Mouse (Mus musculus) spleen, embryonic (tissue): ENCODE measurements around the gene Htatip2.

Experiments
- CTCF ChIA-PET: fragments of 350-600 bp; sonication (Branson Sonifier 250); formaldehyde crosslinking; loops from one replicate; lab custom pipeline; 2022; lab: Charles Lee

The Htatip2 gene

DNA sequence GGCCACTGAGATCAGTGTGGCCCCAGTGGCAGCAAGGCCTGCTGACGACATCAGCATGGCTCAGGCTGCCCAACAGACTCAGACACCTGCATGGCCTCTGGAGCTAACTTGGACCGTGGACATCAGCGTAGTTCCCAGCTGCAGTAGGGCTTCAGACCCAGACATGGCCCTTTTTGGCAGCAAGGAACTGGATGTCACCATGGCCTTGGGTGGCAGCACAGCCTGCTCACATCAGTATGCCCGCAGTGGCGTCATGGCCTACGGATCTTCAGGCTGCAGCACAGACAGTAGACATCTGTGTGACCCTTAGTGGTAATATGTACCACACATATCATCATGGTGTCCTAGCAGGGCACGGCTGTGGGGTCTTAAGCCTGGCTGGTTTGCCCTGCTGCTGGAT is 26.2 kb downstream of the Htatip2 start:
- CTCF ChIA-PET = no interaction called here

- CTCF ChIA-PET = interaction anchor here (0.5 kb wide), 1 partner anchor 33 kb away, joined by 10 read pairs; no protein-coding TSS in a partner anchor
Measured at GRCm38 (mm10) chr7:49786618-49787382, 27.9 kb downstream of the Htatip2 start.

DNA sequence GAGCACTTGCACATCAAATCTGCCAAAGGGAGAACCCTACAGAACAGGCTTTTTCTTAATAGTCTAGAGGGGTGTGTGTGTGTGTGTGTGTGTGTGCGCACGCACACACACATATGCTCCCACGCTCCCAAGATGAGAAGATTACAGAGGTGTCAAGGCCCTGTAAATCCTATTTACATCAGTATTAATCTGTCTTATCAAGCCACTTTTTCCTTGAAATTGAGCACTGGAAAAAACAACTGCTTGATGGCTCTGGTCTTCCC is 28.4 kb downstream of the Htatip2 start:
- CTCF ChIA-PET = no interaction called here

DNA sequence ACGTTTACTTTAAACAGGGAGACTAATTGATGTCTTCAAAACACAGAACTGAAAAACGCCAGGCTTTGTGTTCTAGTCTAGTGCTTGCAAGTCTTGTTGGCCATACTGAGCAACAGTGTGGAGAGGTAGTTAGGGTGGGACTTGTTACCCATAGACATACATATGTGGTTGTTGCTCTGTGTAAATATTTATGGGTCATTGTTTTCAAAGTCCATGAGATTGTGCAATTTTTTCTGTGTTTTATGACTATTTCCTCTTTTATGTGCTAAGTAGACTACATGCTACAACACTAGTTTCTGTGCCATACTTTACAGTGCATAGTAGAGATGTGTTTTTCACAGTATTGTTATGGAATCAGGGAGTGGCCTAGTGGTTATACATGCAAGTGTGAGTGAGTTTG is 35.4 kb downstream of the Htatip2 start:
- CTCF ChIA-PET = no interaction called here

- CTCF ChIA-PET = no interaction called here
Measured at GRCm38 (mm10) chr7:49797171-49797570, 38.3 kb downstream of the Htatip2 start.

DNA sequence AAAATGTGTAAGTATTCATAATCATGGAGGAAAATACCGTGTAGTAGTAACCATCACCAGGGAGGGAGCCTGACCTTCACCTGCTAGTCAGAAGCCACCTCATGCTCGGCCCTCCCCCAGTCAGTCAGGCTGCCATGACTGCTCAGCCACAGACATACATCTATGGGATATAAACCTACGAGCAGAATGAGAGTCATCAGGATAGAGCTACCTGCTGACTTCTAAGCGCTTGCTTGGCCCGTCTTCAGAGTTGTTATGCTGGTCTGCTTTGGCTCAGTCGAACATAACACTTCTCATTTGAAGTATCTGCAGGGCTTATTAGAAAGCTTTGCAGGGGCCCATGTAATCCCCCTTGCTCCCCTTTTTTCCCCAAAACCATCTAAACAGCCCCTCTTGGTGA is 44.6 kb downstream of the Htatip2 start:
- CTCF ChIA-PET = no interaction called here

GRCm38 (mm10) chr7:49804638-49805165 is 45.8 kb downstream of the Htatip2 start:
- CTCF ChIA-PET = no interaction called here

GRCm38 (mm10) chr7:49805618-49806017 is 46.7 kb downstream of the Htatip2 start:
- CTCF ChIA-PET = no interaction called here

- CTCF ChIA-PET = no interaction called here
Measured at GRCm38 (mm10) chr7:49807093-49807682, 48.3 kb downstream of the Htatip2 start.

- CTCF ChIA-PET = no interaction called here
Measured at GRCm38 (mm10) chr7:49807846-49808622, 49.1 kb downstream of the Htatip2 start.

- CTCF ChIA-PET = no interaction called here
Measured at GRCm38 (mm10) chr7:49809100-49809499, 50.2 kb downstream of the Htatip2 start.

DNA sequence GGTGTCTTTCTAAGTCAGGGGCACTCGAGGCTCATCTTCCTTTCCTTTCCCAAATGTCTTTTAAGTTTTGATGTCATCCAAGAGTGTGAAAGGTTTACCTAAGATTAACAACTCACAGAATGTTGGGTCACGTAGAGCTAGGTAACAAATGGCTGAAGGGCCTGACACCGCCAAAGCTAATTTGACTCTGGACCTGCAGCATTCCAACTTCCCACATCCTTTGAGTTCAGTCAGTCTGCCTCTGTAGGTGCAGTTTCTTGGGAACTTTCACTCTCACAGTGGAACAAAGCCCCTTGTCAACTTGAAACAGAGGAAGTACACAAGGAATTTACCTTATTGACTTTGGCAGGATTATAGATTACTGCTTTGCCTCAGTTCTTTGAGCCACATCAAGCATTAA is 50.6 kb downstream of the Htatip2 start:
- CTCF ChIA-PET = no interaction called here

- CTCF ChIA-PET = interaction anchor here (0.5 kb wide), 1 partner anchor 110 kb away, joined by 3 read pairs; no protein-coding TSS in a partner anchor
Measured at GRCm38 (mm10) chr7:49811346-49811745, 52.4 kb downstream of the Htatip2 start.

DNA sequence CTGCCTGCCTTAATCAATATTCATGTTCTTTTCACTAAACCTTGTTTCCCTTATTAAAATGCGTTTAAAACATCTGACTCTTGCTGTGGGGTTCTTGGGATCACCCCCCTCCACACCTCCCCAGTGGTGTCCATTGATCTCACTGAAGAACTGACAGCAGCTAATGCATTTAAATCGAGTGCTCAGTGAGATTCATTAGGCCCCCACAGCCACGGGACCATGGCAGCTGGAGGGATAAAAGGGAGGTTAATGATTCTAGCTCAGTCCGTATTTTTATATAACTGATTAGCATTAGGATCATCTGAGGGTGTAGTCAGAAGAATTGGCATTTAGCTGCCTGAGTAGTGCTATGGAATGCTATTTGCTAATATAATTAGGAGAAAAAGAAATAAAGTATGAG is 60.5 kb downstream of the Htatip2 start:
- CTCF ChIA-PET = no interaction called here

DNA sequence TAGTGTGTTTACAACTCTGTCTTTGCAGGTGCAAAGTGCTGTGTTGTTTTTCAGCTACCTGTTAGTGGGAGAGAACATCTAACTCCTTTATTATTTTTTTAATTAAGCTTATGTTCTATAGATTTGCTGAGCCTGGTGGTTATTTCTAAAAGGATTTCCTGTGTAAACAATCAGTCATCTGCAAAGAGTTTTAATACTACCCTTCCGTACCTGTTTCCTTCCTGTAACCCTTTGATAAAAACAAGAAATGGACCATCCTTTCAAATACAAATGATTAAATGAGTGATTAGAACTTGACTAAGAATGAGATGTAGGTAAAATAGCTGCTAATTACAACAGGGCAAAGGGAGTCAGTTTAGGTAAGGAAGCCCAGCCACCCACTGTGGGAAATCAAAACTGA is 62.5 kb downstream of the Htatip2 start:
- CTCF ChIA-PET = interaction anchor here (1.1 kb wide), 1 partner anchor 13 kb away, joined by 3 read pairs; no protein-coding TSS in a partner anchor

DNA sequence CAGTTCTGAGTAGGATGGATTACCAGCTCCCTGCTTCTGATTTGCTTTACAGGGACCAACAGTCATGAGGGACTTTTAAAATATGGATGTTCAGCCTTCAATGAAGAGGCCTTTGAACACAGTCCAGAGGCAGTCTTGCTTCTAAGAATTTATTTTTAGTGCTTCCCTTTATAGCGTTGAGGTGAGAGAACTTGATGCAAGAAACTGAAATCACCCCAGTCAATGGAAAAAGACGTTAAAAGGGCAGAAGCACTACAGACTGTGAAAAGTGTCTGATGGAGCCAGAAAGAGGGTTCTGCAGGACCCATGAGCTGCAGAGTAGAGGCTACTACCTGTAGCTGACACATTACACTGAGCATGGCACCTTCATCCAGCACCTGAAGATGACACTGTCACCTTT is 63.1 kb downstream of the Htatip2 start:
- CTCF ChIA-PET = interaction anchor here (1.1 kb wide), 1 partner anchor 13 kb away, joined by 3 read pairs; no protein-coding TSS in a partner anchor
